Mouse (Mus musculus): ENCODE measurements around the gene Polr1c. TPM values are rescaled to one million over a fixed set of nuclear protein-coding genes. Genes with fewer than 3 reads are reported as not detected.

Polr1c gene
- polyA plus RNA-seq, 1 experiment from 2014 or later = 92.8 TPM

- Histone ChIP-seq H3K36me3 (peaks cover 38% of the 10 kb centered on the region), H3K27ac (no peak overlapping the region), H3K9me3 (no peaks in the 10 kb centered on the region), H3K4me3 (replicated peaks) (peak overlapping the region; percentile 97), H3K9ac (replicated peaks) (peak overlapping the region; percentile 88), H3K4me1 (replicated peaks) (peaks cover 38% of the 10 kb centered on the region), H3K4me2 (replicated peaks) (peak overlapping the region; percentile 89), H3K27me3 (no peaks in the 10 kb centered on the region)
- WGBS = 65% methylated on average over 6 of the region's 6 CpGs
- no peak for ATAC-seq
Measured at GRCm38 (mm10) chr17:46201151-46201550, 46.7 kb downstream of the Polr1c start.

MicroRNA genes within 50 kb of the gene (microRNA counts, 519-probe panel; counts per million panel counts)
- microRNA mmu-miR-693-3p = 110 counts per million, percentile 56 among the panel's probes with 10 or more counts
- 110 counts per million, percentile 56 among the panel's probes with 10 or more counts for microRNA mmu-miR-693-5p

Small RNAs within 50 kb of the gene (microRNA-seq; reads per million reads assigned to microRNA genes)
- 0.62 reads per million for gene Mir693

Other genes with a start within 250 kb of the Polr1c start
- gene Vegfa, start 215.7 kb downstream of the Polr1c start, polyA plus RNA-seq (2015; fragmentation: Nextera tagmentation; extraction: Ambion mirVana) = 2.7 and 3.4 TPM in 2 replicates
- 137 and 140 TPM in 2 replicates for gene Mrps18a, start 137.1 kb downstream of the Polr1c start, polyA plus RNA-seq (2015; fragmentation: Nextera tagmentation; extraction: Ambion mirVana)
- gene Rsph9, start 103.8 kb downstream of the Polr1c start, polyA plus RNA-seq (2015; fragmentation: Nextera tagmentation; extraction: Ambion mirVana) = 25.5 and 26.9 TPM in 2 replicates
- gene Mad2l1bp, start 94.5 kb downstream of the Polr1c start, polyA plus RNA-seq (2015; fragmentation: Nextera tagmentation; extraction: Ambion mirVana) = 24.3 and 29.6 TPM in 2 replicates
- 38.7 and 40.8 TPM in 2 replicates for gene Gtpbp2, start 87.0 kb downstream of the Polr1c start, polyA plus RNA-seq (2015; fragmentation: Nextera tagmentation; extraction: Ambion mirVana)
- 9.4 and 10.1 TPM in 2 replicates for gene Polh, start 45.4 kb downstream of the Polr1c start, polyA plus RNA-seq (2015; fragmentation: Nextera tagmentation; extraction: Ambion mirVana)
- 46.4 and 46.8 TPM in 2 replicates for gene Xpo5, start 45.3 kb downstream of the Polr1c start, polyA plus RNA-seq (2015; fragmentation: Nextera tagmentation; extraction: Ambion mirVana)
- 87.3 and 91.6 TPM in 2 replicates for gene Yipf3, start within 50 bp of the Polr1c start, polyA plus RNA-seq (2015; fragmentation: Nextera tagmentation; extraction: Ambion mirVana)
- 7.5 and 8.2 TPM in 2 replicates for gene Lrrc73, start 5.5 kb upstream of the Polr1c start, polyA plus RNA-seq (2015; fragmentation: Nextera tagmentation; extraction: Ambion mirVana)
- 31.3 and 37.2 TPM in 2 replicates for gene Tjap1, start 35.0 kb upstream of the Polr1c start, polyA plus RNA-seq (2015; fragmentation: Nextera tagmentation; extraction: Ambion mirVana)
- gene Dlk2, start 49.4 kb upstream of the Polr1c start, polyA plus RNA-seq (2015; fragmentation: Nextera tagmentation; extraction: Ambion mirVana) = 7.3 and 7.5 TPM in 2 replicates
- gene Abcc10, start 80.3 kb upstream of the Polr1c start, polyA plus RNA-seq (2015; fragmentation: Nextera tagmentation; extraction: Ambion mirVana) = 9.1 and 9.8 TPM in 2 replicates
- 14.4 and 16.6 TPM in 2 replicates for gene Zfp318, start 135.7 kb upstream of the Polr1c start, polyA plus RNA-seq (2015; fragmentation: Nextera tagmentation; extraction: Ambion mirVana)
- gene Crip3, start 180.9 kb upstream of the Polr1c start, polyA plus RNA-seq (2015; fragmentation: Nextera tagmentation; extraction: Ambion mirVana) = 2.1 TPM in 2 replicates
- gene Slc22a7, start 190.4 kb upstream of the Polr1c start, polyA plus RNA-seq (2015; fragmentation: Nextera tagmentation; extraction: Ambion mirVana) = not detected in 2 replicates
- 4.6 and 5.0 TPM in 2 replicates for gene Ttbk1, start 239.6 kb upstream of the Polr1c start, polyA plus RNA-seq (2015; fragmentation: Nextera tagmentation; extraction: Ambion mirVana)
- gene Dnph1, start 248.7 kb upstream of the Polr1c start, polyA plus RNA-seq (2015; fragmentation: Nextera tagmentation; extraction: Ambion mirVana) = 31.6 and 32.4 TPM in 2 replicates